In the genomic region with DNA sequence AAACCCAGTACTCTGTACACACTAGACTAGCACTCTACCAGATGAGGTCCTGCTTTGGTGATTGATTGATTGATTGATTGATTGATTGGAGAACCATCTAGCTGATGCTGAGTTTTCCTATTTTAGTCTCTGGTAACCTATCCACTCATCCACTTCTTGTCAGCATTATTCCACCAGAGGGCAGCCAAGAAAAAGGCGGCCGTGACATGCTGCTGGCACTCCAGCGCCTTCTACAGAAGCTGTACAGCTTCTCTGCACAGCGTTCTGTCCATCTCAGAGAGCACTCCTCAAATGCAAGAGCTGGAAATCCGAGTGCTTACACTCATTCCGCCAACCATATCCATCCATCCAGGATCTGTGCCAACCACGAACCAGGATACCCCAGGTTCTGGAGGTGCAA, we compare ENCODE assay signal across 7 mouse cellular contexts. TPM values are rescaled to one million over a fixed set of nuclear protein-coding genes. Genes with fewer than 3 reads are reported as not detected.
DNase-seq lines count a peak whose midpoint lies in the region; ATAC-seq and TF ChIP-seq lines count a peak whose summit lies in the region.

No protein-coding gene starts in this region.

- no peak overlapping the region for H3K4me3 ChIP-seq in cerebellum, adult 2 months (replicated peaks; ENCODE audit: insufficient read depth, low read depth, low read length)
- H3K4me3 ChIP-seq in hindbrain, embryonic 16.5 days (ENCODE audit: low read length): no peak overlapping the region

- H3K4me1 ChIP-seq in cerebellum, adult 2 months (ENCODE audit: control insufficient read depth, insufficient read depth, low read length): no peaks in the 10 kb centered on the region
- H3K4me1 ChIP-seq in hindbrain, embryonic 16.5 days (ENCODE audit: control insufficient read depth, insufficient read depth, low read depth, low read length): peaks cover 7% of the 10 kb centered on the region

- peak; percentile 37; the same call in 1 of the 2 replicates for TF ChIP-seq CTCF in cerebellum, adult 2 months (IDR thresholded peaks at IDR 0.05; ENCODE audit: borderline replicate concordance, insufficient read depth, low read depth, low read length)

- peak; percentile 48 for DNase-seq in R1 (ENCODE audit: low read depth, low spot score)
- peak; percentile 14 to 33 for DNase-seq in cerebellum, adult 2 months
- DNase-seq in layer of hippocampus, postnatal 25 days (ENCODE audit: extremely low spot score in 1 of 2, low spot score in 1 of 2): peak; percentile 21 to 56
- peak; percentile 34 to 51 for DNase-seq in right cerebral cortex, postnatal 36 days (ENCODE audit: low spot score in 2 of 2)

- no peaks in the 10 kb centered on the region for H3K36me3 ChIP-seq in hindbrain, embryonic 16.5 days (ENCODE audit: control insufficient read depth, insufficient read depth, low read length)

- no peaks in the 10 kb centered on the region for H3K27me3 ChIP-seq in cerebellum, adult 2 months (ENCODE audit: control insufficient read depth, insufficient read depth, low read length)
- H3K27me3 ChIP-seq in hindbrain, embryonic 16.5 days (replicated peaks; ENCODE audit: control insufficient read depth, insufficient read depth, low read length): no peaks in the 10 kb centered on the region

- H3K27ac ChIP-seq in cerebellum, adult 2 months (ENCODE audit: insufficient read depth, low read length): no peak overlapping the region
- 0 out of 2 replicates have a peak overlapping the region, but pooled peaks have one; percentile 29 for H3K27ac ChIP-seq in hindbrain, embryonic 16.5 days (ENCODE audit: low read depth, low read length)

- no peaks in the 10 kb centered on the region for H3K9me3 ChIP-seq in hindbrain, embryonic 16.5 days (ENCODE audit: control insufficient read depth, low read length)

- peak; percentile 89 for ATAC-seq in frontal cortex, adult (ENCODE audit: low TSS enrichment)
- peak; percentile 78 for ATAC-seq in hindbrain, embryonic 16.5 days
- ATAC-seq in megakaryocyte-erythroid progenitor cell, adult 5-6 weeks (replicated peaks; ENCODE audit: low FRiP score, low TSS enrichment, poor library complexity, severe bottlenecking): peak; percentile 72; the same call in 1 of the 2 replicates

- TF ChIP-seq POLR2A in cerebellum, adult 2 months (IDR thresholded peaks at IDR 0.05; ENCODE audit: borderline replicate concordance, insufficient read depth, low read length): no peak

- 0 out of 2 replicates have a peak overlapping the region, but pooled peaks have one; percentile 12 for H3K4me2 ChIP-seq in hindbrain, embryonic 16.5 days (ENCODE audit: low read length)

- no peak overlapping the region for H3K9ac ChIP-seq in hindbrain, embryonic 16.5 days (ENCODE audit: low read depth, low read length)

- 14% methylated on average over 7 of the region's 7 CpGs for WGBS in cerebellum, adult 2 months
- 27% methylated on average over 7 of the region's 7 CpGs for WGBS in hindbrain, embryonic 16.5 days

RNA-seq across cellular contexts. Expression of gene Gnb4, which starts 5.8 kb away (rescaled TPM):
- 34.4 and 38.0 TPM in 2 replicates for polyA plus RNA-seq in cerebellum, adult 2 months (2012; rRNA removed)
- 114 and 118 TPM in 2 replicates for polyA plus RNA-seq in hindbrain, embryonic 16.5 days (2015; fragmentation: Nextera tagmentation; extraction: Ambion mirVana)
- 10 to 100 TPM; 28.2 to 29.1 TPM for total RNA-seq in layer of hippocampus, postnatal 25 days (2021)
- 33.0 and 42.2 TPM in 2 replicates for total RNA-seq in megakaryocyte-erythroid progenitor cell, adult 5-6 weeks (2014; fragmentation: Nextera tagmentation)
- 31.4 and 57.6 TPM in 2 replicates for total RNA-seq in megakaryocyte-erythroid progenitor cell, adult 5-6 weeks (2017)
